Mouse (Mus musculus) cerebellum, postnatal 25 days (tissue): Measurements from ENCODE around the gene Wtip.
"Not testable (repeated sequence)": the region's sequence is repeated elsewhere in the genome, so short reads cannot be mapped to it uniquely, and the experiment has no call there.

ENCODE experiments used
- DNase-seq, 2 experiments: peaks; one replicate each; pipeline ENCODE4 v3.0.0; 2021; ENCODE audit warnings: mixed read lengths in 2 of 2

Gene Wtip

DNA sequence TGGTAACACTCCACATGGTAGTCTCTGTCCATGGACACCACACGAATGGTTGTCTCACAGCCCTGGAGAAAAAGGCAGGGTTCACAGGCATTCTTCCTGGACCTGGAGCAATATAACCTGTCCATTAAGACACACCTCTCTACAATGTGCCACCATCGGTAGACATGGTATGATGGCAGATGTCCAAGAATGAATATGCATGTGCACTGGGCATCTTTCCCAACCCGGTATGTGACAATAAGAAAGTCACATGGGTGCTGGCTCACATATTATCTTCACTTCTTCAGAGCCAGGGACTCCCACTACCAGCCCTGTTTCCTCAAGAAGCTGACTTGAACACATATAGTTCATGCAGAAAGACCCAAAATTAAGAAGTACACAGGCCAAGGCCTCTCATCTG, 16.5 kb downstream of the Wtip start:
- DNase-seq: no peak

DNA sequence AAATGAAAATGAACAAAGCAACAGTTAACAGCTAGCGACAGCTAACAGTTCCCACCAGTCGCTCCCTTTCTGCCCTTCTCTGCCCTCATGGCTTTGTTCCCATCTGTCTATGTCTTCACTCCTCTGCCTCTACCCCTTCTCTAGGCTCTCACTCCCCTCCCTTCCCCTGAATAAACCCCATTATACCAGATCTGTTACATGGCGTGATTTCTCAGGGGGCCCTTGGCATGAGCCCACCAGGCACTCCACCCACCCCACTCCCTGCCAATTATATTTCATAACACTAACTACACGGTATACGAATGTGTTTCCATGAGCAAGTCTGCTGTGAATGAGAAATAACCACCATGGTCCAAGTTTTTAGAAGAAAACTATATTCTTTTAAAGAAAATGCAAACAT, 23.9 kb downstream of the Wtip start:
- DNase-seq: no peak

DNA sequence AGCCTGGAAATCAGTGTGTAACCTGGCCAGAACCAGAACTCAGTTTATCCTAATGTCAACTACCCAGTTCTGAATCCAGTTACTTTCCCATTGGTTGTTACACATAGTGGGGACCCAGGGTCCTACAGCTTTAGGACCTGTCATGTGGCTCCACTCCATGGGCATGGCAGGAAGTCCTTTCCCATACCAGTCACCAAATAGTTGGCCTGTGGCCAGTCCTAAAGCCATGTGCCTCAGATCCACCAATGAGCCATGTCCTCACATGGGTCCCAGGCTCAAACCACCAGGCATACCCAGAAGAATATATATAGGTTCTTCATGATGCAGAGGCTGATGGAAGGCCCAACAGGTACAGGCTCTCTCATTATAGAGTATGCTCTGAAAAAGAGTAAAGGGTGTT, 31.8 kb downstream of the Wtip start:
- DNase-seq: no peak

DNA sequence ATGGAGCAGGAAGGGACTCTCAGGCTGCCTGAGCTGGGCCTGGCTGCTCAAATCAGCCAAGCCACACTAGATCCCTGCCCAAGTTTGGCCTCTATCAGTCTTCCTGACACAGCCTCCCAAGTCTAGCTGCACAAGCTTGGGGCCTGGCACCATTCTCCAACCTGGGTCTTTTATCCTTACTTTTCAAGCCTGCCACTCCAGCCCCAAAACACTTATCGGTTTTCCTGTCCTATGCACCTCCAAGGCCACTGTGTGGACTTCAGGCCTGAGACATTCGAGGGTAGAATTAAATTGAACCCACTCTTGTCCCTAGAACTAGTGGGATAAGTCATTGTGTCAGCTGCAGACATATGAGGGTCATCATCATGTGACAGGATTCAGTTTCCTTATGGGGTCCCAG, 33.1 kb downstream of the Wtip start:
- no peak for DNase-seq

DNA sequence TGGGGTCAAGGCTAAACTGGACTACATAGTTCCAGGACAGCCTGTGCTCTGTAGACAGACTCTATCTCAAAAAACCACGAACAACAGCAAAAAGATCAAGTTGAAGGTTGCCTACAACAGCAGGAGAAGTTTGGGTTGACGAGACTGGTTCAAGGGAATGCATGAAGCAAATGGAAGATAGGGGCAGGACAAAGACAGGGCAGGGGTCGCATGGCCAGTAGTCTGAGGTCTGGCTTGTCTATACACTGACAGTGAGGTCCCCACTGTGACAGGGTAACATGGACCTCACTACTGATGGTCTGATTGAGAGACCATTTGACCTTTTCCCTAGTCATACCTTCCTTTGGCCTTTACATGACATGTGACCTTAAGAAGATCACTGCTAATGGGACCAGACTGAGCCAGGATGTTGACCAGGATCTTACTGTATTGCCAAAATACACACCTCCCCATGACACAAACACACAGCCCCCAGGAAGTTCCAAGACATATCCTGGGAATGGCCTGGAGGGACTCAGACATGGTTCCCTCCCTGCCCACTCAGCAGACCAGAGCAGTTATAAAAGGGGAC, 38.1 kb downstream of the Wtip start, which contains the start of gene Scgb1b30:
Gene Scgb1b30 (plus strand): TSS at position 521 of the 571 bp plus-strand sequence.
- DNase-seq: no peak

DNA sequence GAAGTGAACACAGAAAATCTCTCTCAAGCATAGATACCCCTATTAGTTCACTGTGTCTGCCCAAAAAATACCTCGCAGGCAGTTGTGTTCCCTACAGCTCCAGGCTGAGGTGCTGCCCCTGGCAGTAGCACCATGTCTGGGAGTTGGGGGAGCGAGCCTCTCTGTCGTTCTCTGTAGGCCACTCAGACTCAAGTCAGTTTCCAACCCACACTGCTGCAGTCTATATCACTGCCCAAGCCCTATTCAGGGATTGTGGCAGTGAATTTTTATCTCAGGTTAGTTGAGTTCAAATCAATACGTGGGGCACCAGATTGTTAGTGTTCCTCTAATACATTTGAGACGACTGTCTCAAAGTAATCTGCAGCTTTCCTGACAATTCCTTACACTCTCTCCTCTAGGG, 64.9 kb downstream of the Wtip start:
- not testable (repeated sequence) for DNase-seq
